Mouse (Mus musculus): ENCODE data around the gene Ccdc194. TPM values are rescaled to one million over a fixed set of nuclear protein-coding genes. Genes with fewer than 3 reads are reported as not detected.

The Ccdc194 gene
- polyA plus RNA-seq, 1 experiment: 0.04 TPM

- no peak for TF ChIP-seq SRF (IDR thresholded peaks at IDR 0.05; ENCODE audit: control insufficient read depth, insufficient read length, low read depth)
- TF ChIP-seq POLR2AphosphoS2 (IDR thresholded peaks at IDR 0.05; ENCODE audit: insufficient read length, low read depth): no peak
- no peak overlapping the region for H3K4me2 ChIP-seq (ENCODE audit: low read depth)
- no peak overlapping the region for H3K4me3 ChIP-seq
- no peaks in the 10 kb centered on the region for H3K27me3 ChIP-seq (ENCODE audit: control insufficient read depth, insufficient read depth, insufficient read length)
- no peaks in the 10 kb centered on the region for H3K79me2 ChIP-seq (ENCODE audit: control insufficient read depth, insufficient read depth)
- no peak overlapping the region for H3ac ChIP-seq (ENCODE audit: control insufficient read depth, insufficient read length)
- H3K36me3 ChIP-seq (ENCODE audit: control insufficient read depth, insufficient read depth): no peaks in the 10 kb centered on the region
Measured at GRCm38 (mm10) chr8:71567587-71567986, 42.1 kb upstream of the Ccdc194 start.

GRCm38 (mm10) chr8:71566501-71566900 lies 41.0 kb upstream of the Ccdc194 start, which contains the start of gene Nxnl1:
Nxnl1 (minus strand) TSS chr8:71566601.
- no peaks in the 10 kb centered on the region for H3K27me3 ChIP-seq (ENCODE audit: control insufficient read depth, insufficient read depth, insufficient read length)
- TF ChIP-seq CEBPB (IDR thresholded peaks at IDR 0.05; ENCODE audit: insufficient read depth, poor library complexity, severe bottlenecking) (no peak), REST (IDR thresholded peaks at IDR 0.05; ENCODE audit: insufficient read depth, insufficient read length) (no peak), TCF12 (IDR thresholded peaks at IDR 0.05; ENCODE audit: insufficient read depth, poor library complexity, severe bottlenecking) (no peak), E2F4 (IDR thresholded peaks at IDR 0.05; ENCODE audit: insufficient read depth) (no peak), MYOD1 (IDR thresholded peaks at IDR 0.05; ENCODE audit: control insufficient read depth in 1 of 3, insufficient read length in 2 of 3, low read depth in 2 of 3) (no peak), USF1 (IDR thresholded peaks at IDR 0.05; ENCODE audit: low read depth) (no peak), SRF (IDR thresholded peaks at IDR 0.05; ENCODE audit: control insufficient read depth, insufficient read length, low read depth) (no peak), POLR2A (IDR thresholded peaks at IDR 0.05; ENCODE audit: insufficient read length, low read depth) (no peak), MAX (IDR thresholded peaks at IDR 0.05; ENCODE audit: low read depth) (no peak), TCF3 (IDR thresholded peaks at IDR 0.05; ENCODE audit: insufficient read length, low read depth) (no peak), POLR2AphosphoS2 (IDR thresholded peaks at IDR 0.05; ENCODE audit: insufficient read length, low read depth) (no peak), MYOG (IDR thresholded peaks at IDR 0.05; ENCODE audit: control insufficient read depth in 1 of 3, insufficient read depth in 1 of 3, insufficient read length in 2 of 3, low read depth in 2 of 3) (no peak)
- H3K4me2 ChIP-seq (ENCODE audit: low read depth): no peak within 1 kb of the TSS

GRCm38 (mm10) chr8:71563992-71564391 lies 38.5 kb upstream of the Ccdc194 start:
- no peak overlapping the region for H3ac ChIP-seq (ENCODE audit: control insufficient read depth, insufficient read length)
- H3K79me2 ChIP-seq (ENCODE audit: control insufficient read depth, insufficient read depth): no peaks in the 10 kb centered on the region
- H3K36me3 ChIP-seq (ENCODE audit: control insufficient read depth, insufficient read depth): no peaks in the 10 kb centered on the region
- no peak for TF ChIP-seq MYOD1 (IDR thresholded peaks at IDR 0.05; ENCODE audit: control insufficient read depth in 1 of 3, insufficient read length in 2 of 3, low read depth in 2 of 3)
- no peak for TF ChIP-seq E2F4 (IDR thresholded peaks at IDR 0.05; ENCODE audit: insufficient read depth)
- no peak for TF ChIP-seq MYOG (IDR thresholded peaks at IDR 0.05; ENCODE audit: control insufficient read depth in 1 of 3, insufficient read depth in 1 of 3, insufficient read length in 2 of 3, low read depth in 2 of 3)
- no peak overlapping the region for H3K4me2 ChIP-seq (ENCODE audit: low read depth)
- H3K4me3 ChIP-seq: no peak overlapping the region
- no peaks in the 10 kb centered on the region for H3K27me3 ChIP-seq (ENCODE audit: control insufficient read depth, insufficient read depth, insufficient read length)

More at GRCm38 (mm10) chr8:71566501-71566900, 41.0 kb upstream of the Ccdc194 start, which contains the start of gene Nxnl1:
- Histone ChIP-seq H3K79me2 (ENCODE audit: control insufficient read depth, insufficient read depth) (no peaks in the 10 kb centered on the region), H3ac (ENCODE audit: control insufficient read depth, insufficient read length) (no peak within 1 kb of the TSS), H3K36me3 (ENCODE audit: control insufficient read depth, insufficient read depth) (no peaks in the 10 kb centered on the region), H3K4me3 (no peak within 1 kb of the TSS)

- Histone ChIP-seq H3ac (ENCODE audit: control insufficient read depth, insufficient read length) (no peak overlapping the region), H3K4me3 (no peak overlapping the region), H3K36me3 (ENCODE audit: control insufficient read depth, insufficient read depth) (no peaks in the 10 kb centered on the region), H3K79me2 (ENCODE audit: control insufficient read depth, insufficient read depth) (no peaks in the 10 kb centered on the region), H3K27me3 (ENCODE audit: control insufficient read depth, insufficient read depth, insufficient read length) (peaks cover 10% of the 10 kb centered on the region), H3K4me2 (ENCODE audit: low read depth) (peak overlapping the region; percentile 55)
- TF ChIP-seq CEBPB (IDR thresholded peaks at IDR 0.05; ENCODE audit: insufficient read depth, poor library complexity, severe bottlenecking): no peak
- peak in 1 of 3 experiments; percentile 50 for TF ChIP-seq MYOD1 (IDR thresholded peaks at IDR 0.05; ENCODE audit: control insufficient read depth in 1 of 3, insufficient read length in 2 of 3, low read depth in 2 of 3)
Measured at GRCm38 (mm10) chr8:71562751-71563150, 37.2 kb upstream of the Ccdc194 start.

GRCm38 (mm10) chr8:71561401-71561800 lies 35.9 kb upstream of the Ccdc194 start:
- H3ac ChIP-seq (ENCODE audit: control insufficient read depth, insufficient read length): no peak overlapping the region
- H3K79me2 ChIP-seq (ENCODE audit: control insufficient read depth, insufficient read depth): no peaks in the 10 kb centered on the region
- no peaks in the 10 kb centered on the region for H3K36me3 ChIP-seq (ENCODE audit: control insufficient read depth, insufficient read depth)
- no peak overlapping the region for H3K4me2 ChIP-seq (ENCODE audit: low read depth)
- no peak overlapping the region for H3K4me3 ChIP-seq
- peaks cover 12% of the 10 kb centered on the region for H3K27me3 ChIP-seq (ENCODE audit: control insufficient read depth, insufficient read depth, insufficient read length)
- TF ChIP-seq USF1 (IDR thresholded peaks at IDR 0.05; ENCODE audit: low read depth) (no peak), MAX (IDR thresholded peaks at IDR 0.05; ENCODE audit: low read depth) (no peak), TCF12 (IDR thresholded peaks at IDR 0.05; ENCODE audit: insufficient read depth, poor library complexity, severe bottlenecking) (no peak), REST (IDR thresholded peaks at IDR 0.05; ENCODE audit: insufficient read depth, insufficient read length) (no peak), POLR2AphosphoS2 (IDR thresholded peaks at IDR 0.05; ENCODE audit: insufficient read length, low read depth) (no peak), SRF (IDR thresholded peaks at IDR 0.05; ENCODE audit: control insufficient read depth, insufficient read length, low read depth) (no peak), POLR2A (IDR thresholded peaks at IDR 0.05; ENCODE audit: insufficient read length, low read depth) (no peak), CEBPB (IDR thresholded peaks at IDR 0.05; ENCODE audit: insufficient read depth, poor library complexity, severe bottlenecking) (no peak)

GRCm38 (mm10) chr8:71560765-71561164 lies 35.3 kb upstream of the Ccdc194 start:
- TF ChIP-seq SRF (IDR thresholded peaks at IDR 0.05; ENCODE audit: control insufficient read depth, insufficient read length, low read depth): no peak
- Histone ChIP-seq H3K4me2 (ENCODE audit: low read depth) (no peak overlapping the region), H3K36me3 (ENCODE audit: control insufficient read depth, insufficient read depth) (no peaks in the 10 kb centered on the region), H3K27me3 (ENCODE audit: control insufficient read depth, insufficient read depth, insufficient read length) (peaks cover 12% of the 10 kb centered on the region), H3ac (ENCODE audit: control insufficient read depth, insufficient read length) (no peak overlapping the region), H3K4me3 (no peak overlapping the region), H3K79me2 (ENCODE audit: control insufficient read depth, insufficient read depth) (no peaks in the 10 kb centered on the region)
